Comparison of ENCODE assay signal across 8 mouse cellular contexts in the genomic region with DNA sequence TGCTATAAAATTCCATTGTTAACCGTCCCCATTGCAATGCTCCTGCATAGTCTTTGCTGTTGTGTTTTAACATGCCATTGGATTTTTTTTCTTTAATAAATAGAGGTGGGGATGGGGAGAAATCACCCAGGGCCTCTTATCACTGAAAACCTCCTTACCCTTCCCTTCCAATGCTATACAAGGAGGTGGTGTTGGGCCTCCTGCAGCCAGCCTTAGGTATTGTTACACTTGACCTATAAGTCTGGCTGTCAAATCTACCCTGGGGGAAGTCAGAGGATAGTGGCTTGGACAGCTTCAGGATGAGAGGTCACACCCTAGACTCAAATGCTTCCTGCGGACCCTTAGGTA. TPM values are rescaled to one million over a fixed set of nuclear protein-coding genes. Genes with fewer than 3 reads are reported as not detected.
DNase-seq lines count a peak whose midpoint lies in the region; ATAC-seq and TF ChIP-seq lines count a peak whose summit lies in the region.

No protein-coding gene starts in this region.

- H3K27me3 ChIP-seq in heart, embryonic 16.5 days (ENCODE audit: control insufficient read depth, insufficient read depth, low read length): no peaks in the 10 kb centered on the region
- H3K27me3 ChIP-seq in hindbrain, embryonic 15.5 days: no peaks in the 10 kb centered on the region
- no peaks in the 10 kb centered on the region for H3K27me3 ChIP-seq in midbrain, embryonic 14.5 days (ENCODE audit: control insufficient read depth, insufficient read depth, low read length)

- H3K27ac ChIP-seq in heart, embryonic 16.5 days (ENCODE audit: low read length): no peak overlapping the region
- no peak overlapping the region for H3K27ac ChIP-seq in bone marrow macrophage, adult 2 months (ENCODE audit: insufficient read depth, low read depth, low read length)
- H3K27ac ChIP-seq in hindbrain, embryonic 15.5 days (replicated peaks): peak overlapping the region; percentile 95
- peak overlapping the region; percentile 97 for H3K27ac ChIP-seq in midbrain, embryonic 14.5 days (replicated peaks; ENCODE audit: low read depth, low read length)

- ATAC-seq in heart, embryonic 16.5 days (replicated peaks; ENCODE audit: extremely low read depth, insufficient read depth, low FRiP score): no peak
- ATAC-seq in hindbrain, embryonic 15.5 days (ENCODE audit: low FRiP score, low read depth): peak; percentile 72
- no peak for ATAC-seq in midbrain, embryonic 14.5 days (ENCODE audit: low FRiP score, low TSS enrichment)

- no peaks in the 10 kb centered on the region for H3K36me3 ChIP-seq in heart, embryonic 16.5 days (ENCODE audit: control insufficient read depth, insufficient read depth)
- no peaks in the 10 kb centered on the region for H3K36me3 ChIP-seq in hindbrain, embryonic 15.5 days
- H3K36me3 ChIP-seq in midbrain, embryonic 14.5 days (ENCODE audit: control insufficient read depth, insufficient read depth, low read length): no peaks in the 10 kb centered on the region

- WGBS in heart, embryonic 16.5 days: 38% methylated on average over 2 of the region's 2 CpGs
- WGBS in hindbrain, embryonic 15.5 days: 31% methylated on average over 2 of the region's 2 CpGs
- 35% methylated on average over 2 of the region's 2 CpGs for WGBS in midbrain, embryonic 14.5 days

- H3K4me3 ChIP-seq in heart, embryonic 16.5 days (ENCODE audit: low read length): peak overlapping the region; percentile 92
- peak overlapping the region; percentile 62 for H3K4me3 ChIP-seq in bone marrow macrophage, adult 2 months (ENCODE audit: insufficient read depth, low read length)
- H3K4me3 ChIP-seq in hindbrain, embryonic 15.5 days: peak overlapping the region; percentile 61
- H3K4me3 ChIP-seq in midbrain, embryonic 14.5 days (replicated peaks; ENCODE audit: low read depth, low read length): peak overlapping the region; percentile 89

- H3K4me1 ChIP-seq in heart, embryonic 16.5 days (ENCODE audit: control insufficient read depth, insufficient read depth, low read length): peaks cover 19% of the 10 kb centered on the region
- no peaks in the 10 kb centered on the region for H3K4me1 ChIP-seq in bone marrow macrophage, adult 2 months (ENCODE audit: control insufficient read depth, insufficient read depth, low read length)
- H3K4me1 ChIP-seq in hindbrain, embryonic 15.5 days (replicated peaks): peaks cover 22% of the 10 kb centered on the region
- peaks cover 20% of the 10 kb centered on the region for H3K4me1 ChIP-seq in midbrain, embryonic 14.5 days (ENCODE audit: control insufficient read depth, insufficient read depth, low read length)

- H3K4me2 ChIP-seq in heart, embryonic 16.5 days (ENCODE audit: low read depth, low read length): peak overlapping the region; percentile 75
- peak overlapping the region; percentile 87 for H3K4me2 ChIP-seq in hindbrain, embryonic 15.5 days
- H3K4me2 ChIP-seq in midbrain, embryonic 14.5 days (ENCODE audit: low read length): peak overlapping the region; percentile 66

- TF ChIP-seq POLR2A in bone marrow macrophage, adult 2 months (IDR thresholded peaks at IDR 0.05; ENCODE audit: borderline replicate concordance, low read depth, low read length): no peak

- H3K9ac ChIP-seq in heart, embryonic 16.5 days (ENCODE audit: low read length): peak overlapping the region; percentile 93
- H3K9ac ChIP-seq in hindbrain, embryonic 15.5 days: peak overlapping the region; percentile 69
- peak overlapping the region; percentile 99; the same call in 1 of the 2 replicates for H3K9ac ChIP-seq in midbrain, embryonic 14.5 days (replicated peaks; ENCODE audit: low read length)

- no peak for DNase-seq in heart, adult 9 months (ENCODE audit: low spot score in 2 of 2)
- no peak for DNase-seq in midbrain, embryonic 14.5 days
- no peak for DNase-seq in thymus, postnatal 36 days
- no peak for DNase-seq in thymus, postnatal 0 days (ENCODE audit: low spot score)
- DNase-seq in urinary bladder, postnatal 14 days (ENCODE audit: low spot score): no peak

- no peaks in the 10 kb centered on the region for H3K9me3 ChIP-seq in heart, embryonic 16.5 days (replicated peaks; ENCODE audit: control insufficient read depth, low read length)
- no peaks in the 10 kb centered on the region for H3K9me3 ChIP-seq in hindbrain, embryonic 15.5 days
- H3K9me3 ChIP-seq in midbrain, embryonic 14.5 days (ENCODE audit: control insufficient read depth, low read length): no peaks in the 10 kb centered on the region

- TF ChIP-seq CTCF in bone marrow macrophage, adult 2 months (IDR thresholded peaks at IDR 0.05; ENCODE audit: low read depth, low read length): no peak

RNA-seq across cellular contexts. Expression of a gene that starts 3.8 kb away (rescaled TPM):
- polyA plus RNA-seq in heart, embryonic 16.5 days (2015; fragmentation: Nextera tagmentation; extraction: Ambion mirVana): 21.6 and 26.5 TPM in 2 replicates
- 0.32 and 0.35 TPM in 2 replicates for polyA plus RNA-seq in bone marrow macrophage, adult 2 months (2012; ENCODE audit: insufficient read depth, insufficient read length, missing spikeins)
- polyA plus RNA-seq in hindbrain, embryonic 15.5 days (2015; fragmentation: Nextera tagmentation; extraction: Ambion mirVana): 48.2 and 49.5 TPM in 2 replicates
- 30.3 and 50.9 TPM in 2 replicates for polyA plus RNA-seq in midbrain, embryonic 14.5 days (2014; fragmentation: Nextera tagmentation; extraction: Ambion mirVana)
- polyA plus RNA-seq in thymus, postnatal 0 days (2015; fragmentation: Nextera tagmentation; extraction: Ambion mirVana): 3.4 and 3.9 TPM in 2 replicates

Comparison
In these comparisons a context has a peak if more than half of its experiments do, and no peak if none do; other contexts are left out.
1. H3K27ac ChIP-seq: peak in hindbrain, embryonic 15.5 days (single experiment) and midbrain, embryonic 14.5 days (single experiment); none in heart, embryonic 16.5 days (single experiment) and bone marrow macrophage, adult 2 months (single experiment).
2. Peak in every context shown above with its lines, with median percentiles within 50 percentile points of each other: H3K4me2 ChIP-seq, H3K4me3 ChIP-seq and H3K9ac ChIP-seq.